Mouse (Mus musculus) brown adipose tissue, adult 24 weeks (tissue): ENCODE data around the gene Hist2h3c2. TPM values are rescaled to one million over a fixed set of nuclear protein-coding genes. Genes with fewer than 3 reads are reported as not detected.
A peak's percentile ranks its signal among the peaks of the same experiment; 100 is the strongest.
"Not testable (repeated sequence)": the region's sequence is repeated elsewhere in the genome, so short reads cannot be mapped to it uniquely, and the experiment has no call there.

Experiments used
- H3K27ac ChIP-seq: fragments of 200-500 bp; replicated peaks from 2 replicates; pipeline ENCODE4 v1.5.1; 2012; ENCODE audit warnings: low read depth, mild to moderate bottlenecking, low read length
- H3K4me1 ChIP-seq: fragments of 200-500 bp; 2 replicates; pipeline ENCODE4 v1.6.1; 2012; ENCODE audit warnings: low read length, mixed read lengths; ENCODE audit not compliant: control insufficient read depth, insufficient read depth, insufficient read length
- H3K4me3 ChIP-seq: fragments of 200-500 bp; 2 replicates; pipeline ENCODE4 v1.5.1; 2012; ENCODE audit warnings: low read depth, mild to moderate bottlenecking, low read length, moderate library complexity; ENCODE audit not compliant: insufficient read depth
- polyA plus RNA-seq: library from polyadenylated mRNA; stranded (reverse); fragments of >200 nt; gene quantifications from 2 replicates; pipeline ENCODE4 v1.2.4, GENCODE M21; 2012; ENCODE audit not compliant: missing spikeins, insufficient read depth, insufficient read length

Hist2h3c2 gene
- polyA plus RNA-seq, result 3.3 and 5.7 TPM in 2 replicates

DNA sequence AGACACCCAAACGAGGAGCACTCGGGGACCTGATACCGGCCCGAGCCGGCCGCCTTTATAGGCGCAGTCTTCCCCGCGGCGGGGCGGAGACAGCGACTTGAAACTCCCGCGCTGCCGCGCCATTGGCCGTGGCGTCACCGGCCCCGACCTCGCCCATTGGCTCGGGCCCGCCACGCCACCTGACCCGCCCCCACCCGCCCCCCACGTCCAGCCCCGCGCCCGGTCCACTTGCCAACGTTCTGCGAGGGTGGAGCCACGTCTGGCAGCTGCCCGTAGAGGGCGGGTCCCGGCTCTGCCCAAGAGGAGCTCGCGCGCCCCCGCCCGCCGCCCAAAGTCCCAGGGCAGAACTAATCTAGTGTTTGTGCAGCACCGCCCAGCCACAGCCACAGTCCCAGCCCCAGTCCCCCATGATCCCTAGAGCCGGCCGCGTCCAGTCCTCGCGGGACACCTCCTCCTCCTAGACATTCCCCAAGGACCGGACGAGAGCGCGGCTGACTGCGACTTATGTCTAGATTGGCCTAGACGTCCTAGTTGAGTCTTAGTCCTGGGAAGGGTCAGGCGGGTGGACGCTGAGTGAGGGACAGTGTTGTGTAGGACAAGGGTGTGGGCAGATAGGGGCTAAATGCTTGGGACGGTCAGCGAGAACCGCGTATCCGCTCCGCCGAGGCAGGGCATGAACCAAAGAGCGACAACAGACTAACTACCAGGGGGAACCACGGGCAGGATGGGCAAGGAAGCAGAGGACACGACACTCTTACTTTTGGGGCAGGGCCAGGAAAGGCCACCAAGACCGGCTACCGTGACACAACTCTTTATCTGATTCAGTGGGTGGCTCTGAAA is at the start of gene Hist2h3c2:
TSS of gene Hist2h3c2 (minus strand) at position 174 of the 840 bp plus-strand sequence.
- peak within 1 kb of the TSS; percentile 65 for H3K4me3 ChIP-seq
- H3K4me1 ChIP-seq, result not testable (repeated sequence)
- peak within 1 kb of the TSS; percentile 75; the same call in 1 of the 2 replicates for H3K27ac ChIP-seq

DNA sequence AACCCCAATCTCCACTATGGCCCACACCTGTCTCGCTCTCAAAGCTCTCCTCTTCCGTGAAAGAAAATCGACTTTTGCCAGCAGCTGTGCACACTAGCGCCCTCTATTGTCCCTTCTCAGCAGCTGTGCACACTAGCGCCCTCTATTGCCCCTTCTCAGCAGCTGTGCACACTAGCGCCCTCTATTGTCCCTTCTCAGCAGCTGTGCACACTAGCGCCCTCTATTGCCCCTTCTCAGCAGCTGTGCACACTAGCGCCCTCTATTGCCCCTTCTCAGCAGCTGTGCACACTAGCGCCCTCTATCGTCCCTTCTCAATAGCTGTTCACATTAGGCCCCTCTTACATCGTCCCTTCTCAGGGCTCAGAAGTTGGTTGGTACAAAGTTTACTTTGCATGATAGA is 48.4 kb upstream of the Hist2h3c2 start:
- H3K4me1 ChIP-seq, H3K4me3 ChIP-seq, H3K27ac ChIP-seq: not testable (repeated sequence)

DNA sequence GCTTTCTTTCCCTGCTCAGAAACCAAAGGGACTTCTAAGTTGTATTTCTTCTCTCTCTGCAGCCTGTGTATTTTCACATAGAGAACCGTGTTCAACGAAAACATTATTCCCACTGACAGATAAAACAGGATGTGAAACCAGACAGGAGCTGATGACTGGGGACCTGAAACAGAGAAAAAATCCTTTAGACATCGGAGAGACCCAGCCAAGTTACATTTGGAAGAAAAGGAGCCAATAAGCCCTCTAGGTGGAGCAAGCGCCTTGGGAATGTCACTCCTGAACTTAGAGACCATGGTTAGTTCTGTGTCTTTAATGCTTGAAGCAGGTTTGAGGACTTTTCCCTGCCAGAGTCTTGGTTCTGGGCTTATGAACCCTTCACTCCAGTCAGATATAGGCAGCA is 45.5 kb upstream of the Hist2h3c2 start:
- no peaks in the 10 kb centered on the region for H3K4me1 ChIP-seq
- no peak overlapping the region for H3K4me3 ChIP-seq
- H3K27ac ChIP-seq, result no peak overlapping the region

DNA sequence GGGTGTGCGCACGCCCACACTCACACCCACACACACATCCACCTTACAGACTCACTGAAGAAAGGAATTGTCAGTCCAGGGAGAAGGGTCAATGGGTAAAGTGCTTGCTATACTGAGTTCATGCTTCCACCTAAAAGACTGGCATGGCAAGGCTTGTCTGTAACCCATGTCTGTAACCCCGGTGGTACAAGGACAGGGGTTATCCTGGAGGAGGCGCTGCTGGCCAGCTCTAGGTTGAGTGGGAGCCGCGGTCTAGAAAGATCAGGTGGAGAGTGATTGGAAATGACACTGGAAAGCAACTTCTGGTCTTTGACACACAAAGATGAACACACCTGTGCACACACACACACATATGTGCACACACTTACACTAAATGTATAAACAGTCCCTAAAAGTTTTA is 41.7 kb upstream of the Hist2h3c2 start:
- Histone ChIP-seq H3K27ac (no peak overlapping the region), H3K4me1 (no peaks in the 10 kb centered on the region), H3K4me3 (no peak overlapping the region)

DNA sequence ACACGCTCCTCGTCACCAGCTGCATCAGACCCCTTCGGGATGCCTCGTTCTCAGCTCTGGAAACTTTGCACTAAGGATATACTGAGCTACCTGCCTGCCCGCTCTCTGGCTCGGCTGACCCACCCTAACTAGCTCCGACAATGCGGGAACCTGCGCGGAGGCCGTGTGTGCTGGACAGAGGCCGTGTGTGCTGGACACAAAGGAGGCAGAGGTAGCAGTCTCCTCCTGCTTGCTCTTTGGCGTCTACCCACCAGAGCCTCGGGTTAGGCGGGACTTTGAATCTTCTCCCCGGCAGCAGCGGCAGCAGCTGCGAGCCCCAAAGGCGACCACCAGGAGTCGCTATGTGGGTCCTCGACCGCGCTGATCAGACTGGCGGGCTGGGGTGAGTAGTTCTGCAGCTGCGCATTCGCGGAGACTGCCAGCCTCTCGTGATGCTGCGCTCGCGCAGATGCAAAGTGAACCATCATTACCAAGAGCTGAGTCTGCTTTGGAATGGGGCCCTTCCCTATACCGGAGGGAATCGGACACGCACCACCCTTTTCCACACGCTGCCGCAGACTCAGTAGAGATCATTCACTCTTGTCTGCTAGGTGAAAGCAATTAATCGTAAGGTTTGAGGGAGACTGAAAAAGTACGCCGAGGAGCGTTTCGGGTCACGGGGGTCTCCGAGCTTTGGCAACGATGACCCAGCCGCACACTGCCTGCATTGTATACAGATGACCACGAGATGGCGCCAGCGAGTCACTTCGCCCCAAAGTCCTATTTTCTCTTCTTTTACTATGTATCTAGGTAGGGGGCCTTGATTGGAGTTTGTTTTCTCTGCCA is 39.1 kb upstream of the Hist2h3c2 start:
- H3K4me1 ChIP-seq, result no peaks in the 10 kb centered on the region
- H3K27ac ChIP-seq, result 0 out of 2 replicates have a peak overlapping the region, but pooled peaks have one; percentile 6
- H3K4me3 ChIP-seq, result peak overlapping the region; percentile 68

DNA sequence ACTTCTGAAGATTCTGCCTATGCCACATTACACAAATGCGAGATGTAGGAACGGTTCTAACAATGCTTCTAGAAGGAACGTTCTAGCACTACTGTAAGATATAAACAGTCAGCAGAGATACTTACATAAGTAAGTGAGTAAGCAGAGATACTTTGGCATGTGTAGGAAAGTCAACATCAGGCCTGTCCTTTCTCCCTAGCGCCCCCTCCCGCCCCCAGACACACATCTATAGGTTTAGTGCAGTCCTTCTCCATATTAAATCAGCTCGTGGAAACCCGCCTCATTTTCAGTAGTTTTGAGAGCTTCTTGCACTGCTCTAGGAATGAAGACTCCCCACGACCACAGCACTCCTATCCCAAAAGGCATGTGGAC is 38.5 kb upstream of the Hist2h3c2 start:
- Histone ChIP-seq H3K4me3 (peak overlapping the region; percentile 27), H3K4me1 (no peaks in the 10 kb centered on the region), H3K27ac (no peak overlapping the region)

DNA sequence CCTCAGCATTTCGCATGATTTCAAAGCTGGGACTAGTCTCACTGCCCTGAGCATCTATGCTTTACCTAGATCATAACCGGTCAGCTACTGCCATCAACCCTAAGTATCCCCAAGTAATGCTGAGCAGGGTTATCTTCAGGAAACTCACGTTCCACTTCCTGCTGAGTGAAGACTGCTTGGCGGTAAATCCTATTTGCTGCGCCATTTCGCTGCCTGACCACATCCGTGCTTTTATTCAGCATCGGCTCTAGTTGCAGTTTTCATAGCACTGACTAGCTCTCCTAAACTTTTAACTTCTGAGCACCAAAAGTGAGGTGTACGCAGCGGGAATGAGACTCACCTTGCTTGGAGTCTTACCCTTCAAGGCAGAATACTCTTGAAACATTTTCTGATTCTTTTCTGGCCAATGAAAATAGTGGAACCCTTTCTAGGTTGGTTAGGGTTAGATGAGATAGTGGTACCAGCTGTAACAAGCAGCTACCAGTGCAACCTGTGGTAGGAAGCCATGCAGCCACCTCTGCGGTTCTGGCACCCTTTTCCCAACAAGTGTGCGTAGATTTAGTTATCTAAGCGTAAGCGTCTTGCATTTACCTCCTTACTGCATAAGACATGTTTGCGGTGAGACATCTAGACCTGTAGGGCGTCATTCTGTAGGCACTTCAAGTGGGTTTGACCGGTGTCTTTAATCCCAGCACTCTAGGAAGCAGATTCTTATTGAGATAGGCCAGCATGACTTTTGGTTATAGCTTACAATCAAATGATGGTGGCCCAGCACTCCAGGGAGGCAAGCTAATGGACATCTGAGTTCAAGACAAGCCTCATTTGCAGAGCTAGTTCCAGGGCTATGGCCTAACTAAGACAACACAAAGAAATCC is 34.9 kb upstream of the Hist2h3c2 start:
- no peaks in the 10 kb centered on the region for H3K4me1 ChIP-seq
- H3K4me3 ChIP-seq, result no peak overlapping the region
- H3K27ac ChIP-seq, result no peak overlapping the region

DNA sequence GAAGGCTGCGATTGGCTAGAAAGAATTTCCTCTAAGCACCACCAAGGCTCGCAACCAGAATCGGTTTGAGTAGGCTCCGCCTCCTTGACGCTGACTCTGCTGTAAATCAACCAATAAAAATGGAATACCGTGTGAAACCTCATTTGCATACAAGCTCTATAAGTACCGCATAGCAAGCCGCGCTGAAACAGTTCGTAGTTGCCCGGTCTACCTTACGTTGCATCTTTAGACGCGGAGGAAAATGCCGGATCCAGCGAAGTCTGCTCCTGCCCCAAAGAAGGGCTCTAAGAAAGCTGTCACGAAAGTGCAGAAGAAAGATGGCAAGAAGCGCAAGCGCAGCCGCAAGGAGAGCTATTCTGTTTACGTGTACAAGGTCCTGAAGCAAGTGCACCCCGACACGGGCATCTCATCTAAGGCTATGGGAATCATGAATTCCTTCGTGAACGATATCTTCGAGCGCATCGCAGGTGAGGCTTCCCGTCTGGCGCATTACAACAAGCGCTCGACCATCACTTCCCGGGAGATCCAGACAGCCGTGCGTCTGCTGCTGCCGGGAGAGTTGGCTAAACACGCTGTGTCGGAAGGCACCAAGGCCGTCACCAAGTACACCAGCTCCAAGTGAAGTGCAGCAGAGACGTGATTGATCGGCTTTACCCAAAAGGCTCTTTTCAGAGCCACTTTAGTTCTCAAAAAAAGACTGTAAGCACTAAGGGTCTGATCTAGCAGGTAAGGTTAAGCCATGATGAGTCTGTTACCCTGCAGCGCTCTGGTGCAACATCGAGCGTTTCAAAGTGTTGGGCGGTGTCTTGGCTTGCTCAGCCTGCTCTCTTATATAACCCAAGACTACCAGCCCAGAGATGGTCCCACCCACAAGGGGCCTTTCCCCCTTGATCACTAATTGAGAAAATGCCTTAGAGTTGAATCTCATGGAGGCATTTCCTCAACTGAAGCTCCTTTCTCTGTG is 30.9 kb upstream of the Hist2h3c2 start, which contains the start of gene Hist2h2bb:
TSS of gene Hist2h2bb (plus strand) at position 242 of the 964 bp plus-strand sequence.
- H3K4me1 ChIP-seq, result no peaks in the 10 kb centered on the region

DNA sequence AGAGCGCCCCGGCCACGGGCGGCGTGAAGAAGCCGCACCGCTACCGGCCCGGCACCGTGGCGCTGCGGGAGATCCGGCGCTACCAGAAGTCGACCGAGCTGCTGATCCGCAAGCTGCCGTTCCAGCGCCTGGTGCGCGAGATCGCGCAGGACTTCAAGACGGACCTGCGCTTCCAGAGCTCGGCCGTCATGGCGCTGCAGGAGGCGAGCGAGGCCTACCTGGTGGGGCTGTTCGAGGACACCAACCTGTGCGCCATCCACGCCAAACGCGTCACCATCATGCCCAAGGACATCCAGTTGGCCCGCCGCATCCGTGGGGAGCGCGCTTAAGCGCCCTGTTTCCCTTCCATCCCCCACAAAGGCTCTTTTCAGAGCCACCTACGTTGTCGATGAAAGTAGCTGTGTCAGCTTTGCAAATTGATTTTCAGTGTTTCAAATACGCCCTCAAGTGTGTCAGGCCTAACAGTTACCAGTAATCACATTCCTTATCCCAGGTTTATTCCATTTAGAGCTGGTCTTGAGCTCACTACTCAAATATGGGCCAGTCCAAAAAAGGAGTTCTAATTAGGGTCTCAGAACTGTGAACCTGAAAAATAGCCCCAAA is 29.9 kb upstream of the Hist2h3c2 start:
- Histone ChIP-seq H3K27ac (peak overlapping the region; percentile 72), H3K4me3 (peak overlapping the region; percentile 51)
- H3K4me1 ChIP-seq, result not testable (repeated sequence)

More for the DNA sequence above, 30.9 kb upstream of the Hist2h3c2 start, which contains the start of gene Hist2h2bb:
- peak within 1 kb of the TSS; percentile 61 for H3K4me3 ChIP-seq
- peak within 1 kb of the TSS; percentile 72 for H3K27ac ChIP-seq

DNA sequence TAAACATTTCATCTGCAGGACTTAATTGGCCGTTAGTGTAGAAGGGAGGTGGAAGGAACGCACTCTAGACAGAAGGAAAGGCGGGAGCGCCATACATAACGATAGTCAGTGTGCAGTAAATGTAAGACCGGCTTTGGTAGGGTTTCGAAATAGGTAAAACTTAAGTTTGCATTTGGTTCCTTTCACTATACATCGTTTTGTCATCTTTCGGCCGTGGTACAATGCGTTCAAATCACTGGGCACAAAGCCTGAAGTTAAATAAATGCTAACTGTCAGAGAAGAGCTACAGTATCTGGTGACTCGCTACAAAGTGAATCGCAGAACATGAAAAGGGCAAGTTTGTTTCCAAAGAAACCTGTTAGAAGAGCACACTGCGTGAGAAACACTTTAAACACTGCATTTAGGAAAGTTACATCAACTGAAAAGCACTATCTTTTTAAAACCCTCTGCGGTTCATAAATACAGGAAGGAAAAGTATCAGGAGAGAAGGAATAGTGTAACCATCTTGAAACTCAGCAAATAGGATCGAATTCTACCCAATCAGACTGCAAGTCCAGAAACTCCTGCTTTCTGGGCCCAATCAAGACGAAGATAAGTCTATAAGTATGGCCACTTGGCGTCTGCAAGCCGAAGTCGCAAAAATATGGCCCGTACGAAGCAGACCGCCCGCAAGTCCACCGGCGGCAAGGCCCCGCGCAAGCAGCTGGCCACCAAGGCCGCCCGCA is 29.3 kb upstream of the Hist2h3c2 start, which contains the start of gene Hist2h3b:
TSS of gene Hist2h3b (plus strand) at position 604 of the 725 bp plus-strand sequence.
- peak within 1 kb of the TSS; percentile 72 for H3K27ac ChIP-seq
- peak within 1 kb of the TSS; percentile 51 for H3K4me3 ChIP-seq
- peaks cover 5% of the 10 kb centered on the region; the same call in 1 of the 2 replicates for H3K4me1 ChIP-seq

DNA sequence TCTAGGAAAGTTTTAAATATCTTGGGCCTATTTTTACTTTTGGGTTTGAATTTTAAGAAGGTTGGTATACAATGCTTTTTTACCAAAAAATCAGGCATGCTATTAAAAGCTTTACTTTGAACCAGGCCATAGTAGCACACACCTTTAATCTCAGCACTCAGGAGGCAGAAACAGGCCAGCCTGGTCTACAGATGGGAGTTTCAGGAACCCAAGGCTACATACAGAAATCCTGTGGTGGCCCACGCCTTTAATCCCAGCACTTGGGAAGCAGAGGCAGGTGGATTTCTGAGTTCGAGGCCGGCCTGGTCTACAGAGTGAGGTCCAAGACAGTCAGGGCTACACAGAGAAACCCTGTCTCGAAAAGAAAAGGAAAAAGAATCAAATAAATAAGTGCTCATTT is 28.6 kb upstream of the Hist2h3c2 start:
- Histone ChIP-seq H3K4me1 (peaks cover 5% of the 10 kb centered on the region; the same call in 1 of the 2 replicates), H3K27ac (no peak overlapping the region), H3K4me3 (no peak overlapping the region)

DNA sequence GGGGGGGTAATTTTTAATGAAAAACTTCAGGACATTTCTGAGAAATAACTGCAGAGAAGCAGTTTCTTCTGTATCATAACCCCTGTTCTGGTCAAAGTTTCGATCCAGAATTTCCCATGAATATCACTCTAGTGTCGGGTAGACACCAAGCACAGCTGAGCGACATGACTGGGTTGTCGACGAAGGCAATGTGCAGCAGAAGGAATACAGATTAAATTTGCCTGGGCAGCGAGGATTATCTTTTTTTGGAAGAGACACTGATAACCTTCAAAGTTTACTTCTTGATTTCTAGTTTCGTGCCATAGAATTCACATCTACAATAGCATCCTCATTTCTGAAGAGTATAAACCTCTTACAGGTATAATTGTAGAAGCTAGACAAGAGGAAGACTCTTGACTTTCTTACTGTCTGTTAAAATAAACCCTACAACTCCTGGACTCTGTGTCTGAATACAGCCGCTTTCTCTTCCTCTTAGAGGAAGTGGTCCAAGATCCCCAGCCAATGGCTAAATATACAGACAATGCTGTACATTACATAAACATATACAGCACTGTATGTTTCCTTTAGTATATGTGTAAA is 27.3 kb upstream of the Hist2h3c2 start:
- no peak overlapping the region for H3K4me3 ChIP-seq
- H3K27ac ChIP-seq, result no peak overlapping the region
- H3K4me1 ChIP-seq, result peaks cover 5% of the 10 kb centered on the region; the same call in 1 of the 2 replicates
